Mouse (Mus musculus) neural tube, embryonic 13.5 days (tissue): ENCODE measurements around the gene Nrsn1. TPM values are rescaled to one million over a fixed set of nuclear protein-coding genes. Genes with fewer than 3 reads are reported as not detected.

Experiments used
- ATAC-seq: fragments of 200-750 bp; cut with Nextera tagmentation; 2 replicates; pipeline ENCODE4 v1.8.0; 2017; ENCODE audit warnings: low read depth, mild to moderate bottlenecking, moderate TSS enrichment, moderate library complexity
- H3K27ac ChIP-seq: fragments of 300-500 bp; sonication (generic); replicated peaks from 2 replicates; pipeline ENCODE4 v1.5.1; 2015; ENCODE audit warnings: moderate library complexity, mild to moderate bottlenecking, inconsistent platforms
- H3K27me3 ChIP-seq: fragments of 300-500 bp; sonication (generic); 2 replicates; pipeline ENCODE4 v1.6.1; 2015; ENCODE audit warnings: mild to moderate bottlenecking, inconsistent platforms
- H3K36me3 ChIP-seq: fragments of 300-500 bp; sonication (generic); 2 replicates; pipeline ENCODE4 v1.6.1; 2015; ENCODE audit warnings: mild to moderate bottlenecking, inconsistent platforms
- H3K4me1 ChIP-seq: fragments of 300-500 bp; sonication (generic); replicated peaks from 2 replicates; pipeline ENCODE4 v1.6.1; 2015; ENCODE audit warnings: inconsistent platforms
- H3K4me2 ChIP-seq: fragments of 300-500 bp; sonication (generic); 2 replicates; pipeline ENCODE4 v1.6.1; 2015; ENCODE audit warnings: inconsistent platforms, mild to moderate bottlenecking, moderate library complexity
- H3K4me3 ChIP-seq: fragments of 300-500 bp; sonication (generic); 2 replicates; pipeline ENCODE4 v1.5.1; 2015; ENCODE audit warnings: mild to moderate bottlenecking, inconsistent platforms
- H3K9ac ChIP-seq: fragments of 300-500 bp; sonication (generic); 2 replicates; pipeline ENCODE4 v1.6.1; 2015; ENCODE audit warnings: moderate library complexity, mild to moderate bottlenecking, inconsistent platforms
- H3K9me3 ChIP-seq: fragments of 300-500 bp; sonication (generic); 2 replicates; pipeline ENCODE4 v1.6.1; 2016; ENCODE audit warnings: inconsistent platforms
- whole genome bisulfite sequencing: fragments of 180-500 bp; shearing (Covaris S2); methylation state at CpG from one replicate; pipeline ENCODE4 v1.1.7; 2015; 5-methylcytosine and 5-hydroxymethylcytosine counted together
- polyA plus RNA-seq: library from polyadenylated mRNA; unstranded; fragments of >200 nt; fragmentation: Nextera tagmentation; extraction: Ambion mirVana; gene quantifications from 2 replicates; pipeline ENCODE4 v1.2.1, GENCODE M21; 2015

Gene Nrsn1
- polyA plus RNA-seq, 1 experiment from 2014 or later, result 40.4 TPM

DNA sequence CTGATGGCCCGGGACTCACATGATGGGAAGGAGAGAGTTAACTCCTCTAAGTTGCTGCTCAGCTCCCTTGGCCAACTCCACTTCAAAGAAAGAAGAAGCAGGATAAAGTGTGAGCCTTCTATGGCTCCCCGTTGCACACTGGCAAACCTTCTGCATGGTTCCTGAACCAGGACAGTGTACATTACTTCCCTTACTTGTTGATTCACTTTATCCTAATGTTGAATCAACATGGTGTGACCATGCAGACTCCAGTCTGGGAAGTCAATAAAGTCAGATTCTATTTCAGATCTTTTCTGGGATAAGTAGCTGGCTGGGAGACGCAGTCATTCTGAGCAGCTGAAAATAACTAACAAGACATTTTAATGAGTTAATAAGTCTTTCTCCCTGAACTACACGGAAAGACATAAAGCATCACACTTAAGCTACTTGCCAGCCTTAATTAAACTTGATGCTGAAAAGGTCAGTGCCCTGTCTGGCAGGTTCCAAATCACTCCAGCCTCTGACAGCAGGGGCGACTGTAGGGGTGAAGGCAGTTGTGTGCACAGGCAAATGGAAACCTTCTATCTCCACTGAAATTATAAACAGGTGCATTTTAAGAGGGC, 50.0 kb downstream of the Nrsn1 start:
- Histone ChIP-seq H3K27me3 (no peaks in the 10 kb centered on the region), H3K4me2 (no peak overlapping the region), H3K4me3 (no peak overlapping the region), H3K4me1 (no peaks in the 10 kb centered on the region), H3K36me3 (no peaks in the 10 kb centered on the region), H3K27ac (no peak overlapping the region), H3K9ac (no peak overlapping the region), H3K9me3 (no peaks in the 10 kb centered on the region)
- 74% methylated on average over 5 of the region's 5 CpGs for WGBS
- ATAC-seq, result no peak

DNA sequence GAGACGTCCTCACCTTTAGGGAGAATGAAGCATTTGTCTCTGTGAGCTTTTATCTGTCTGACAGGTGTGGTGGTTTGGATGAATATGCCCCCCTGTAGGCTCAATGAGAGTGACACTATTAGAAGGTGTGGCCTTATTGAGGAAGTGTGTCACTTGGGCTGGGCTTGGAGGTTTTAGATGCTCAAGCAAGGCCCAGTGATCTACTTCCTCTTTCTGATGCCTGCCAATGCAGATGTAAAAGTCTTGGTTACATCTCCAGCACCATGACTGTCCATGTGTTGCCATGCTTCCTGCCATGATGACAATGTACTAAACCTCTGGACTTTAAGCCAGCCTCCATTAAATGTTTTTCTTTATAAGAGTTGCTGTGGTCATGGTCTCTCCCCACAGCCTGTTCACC, 51.9 kb downstream of the Nrsn1 start:
- ATAC-seq, result no peak
- Histone ChIP-seq H3K9ac (no peak overlapping the region), H3K4me3 (no peak overlapping the region), H3K36me3 (no peaks in the 10 kb centered on the region), H3K4me2 (no peak overlapping the region), H3K27ac (no peak overlapping the region), H3K9me3 (no peaks in the 10 kb centered on the region), H3K27me3 (no peaks in the 10 kb centered on the region), H3K4me1 (no peaks in the 10 kb centered on the region)
- WGBS, result 89% methylated on average over 1 of the region's 1 CpGs

DNA sequence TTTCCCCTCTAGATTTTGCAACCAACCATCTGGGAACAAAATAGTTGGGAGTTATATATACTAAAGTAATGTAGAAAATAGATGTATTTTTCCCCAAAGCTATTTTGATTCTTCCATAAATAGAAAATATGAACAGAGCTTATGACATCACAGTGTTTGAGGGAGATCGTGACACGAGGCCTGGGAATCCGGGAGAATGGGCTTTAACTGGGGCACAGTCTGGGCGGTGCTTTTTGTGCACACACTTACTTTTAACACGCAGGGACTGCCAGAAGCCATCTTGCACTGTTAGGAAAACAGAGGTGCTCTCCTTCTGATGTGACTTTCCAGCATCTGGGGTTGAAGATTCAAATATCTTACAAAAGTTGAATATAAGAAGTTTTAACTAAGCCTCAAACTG, 63.4 kb downstream of the Nrsn1 start:
- H3K27ac ChIP-seq, result no peak overlapping the region
- no peaks in the 10 kb centered on the region for H3K9me3 ChIP-seq
- H3K9ac ChIP-seq, result no peak overlapping the region
- no peak overlapping the region for H3K4me2 ChIP-seq
- H3K27me3 ChIP-seq, result no peaks in the 10 kb centered on the region
- WGBS, result 91% methylated on average over 5 of the region's 5 CpGs
- ATAC-seq, result no peak
- H3K4me3 ChIP-seq, result no peak overlapping the region
- H3K36me3 ChIP-seq, result no peaks in the 10 kb centered on the region
- H3K4me1 ChIP-seq, result no peaks in the 10 kb centered on the region

Other genes with a start within 250 kb of the Nrsn1 start
- gene Dcdc2a, start 214.5 kb downstream of the Nrsn1 start, polyA plus RNA-seq, result 0.82 and 1.8 TPM in 2 replicates